In the genomic region with DNA sequence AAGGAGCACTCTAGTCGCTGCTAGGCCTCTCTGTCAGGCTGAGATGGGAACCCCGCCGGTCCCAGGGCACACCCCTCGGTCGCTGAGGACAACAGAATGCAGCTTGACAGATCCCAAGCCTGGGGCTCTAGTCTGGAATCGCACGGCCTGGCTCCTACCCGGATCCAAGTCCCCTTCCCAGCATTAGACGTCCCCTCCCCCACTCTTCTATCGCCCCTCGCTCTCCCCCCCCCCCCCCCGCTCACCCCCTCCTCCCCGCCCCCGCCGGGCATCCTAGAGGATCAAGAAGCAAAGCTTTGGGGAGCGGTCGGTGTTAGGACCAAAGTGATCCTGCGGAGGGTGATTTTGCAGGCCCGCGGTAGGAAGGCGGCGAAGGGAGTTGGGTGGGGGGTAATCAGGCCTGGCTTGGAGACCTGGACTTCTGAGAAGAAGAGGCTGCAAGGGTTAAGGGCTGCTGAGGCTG, we compare ENCODE assay signal across 9 mouse cellular contexts. TPM values are rescaled to one million over a fixed set of nuclear protein-coding genes. Genes with fewer than 3 reads are reported as not detected.
A peak's percentile ranks its signal among the peaks of the same experiment; 100 is the strongest.
DNase-seq lines count a peak whose midpoint lies in the region; ATAC-seq and TF ChIP-seq lines count a peak whose summit lies in the region.
"Had no signal": no experiment of that assay in that cellular context is flagged by ENCODE, and none has a peak within 500 bp of the region (broad histone marks: within the 10 kb centered on the region; RNA-seq: fewer than 3 reads in every experiment).

No protein-coding gene starts in this region.

- peaks cover 65% of the 10 kb centered on the region for H3K27me3 ChIP-seq in megakaryocyte, embryonic 14.5 days (replicated peaks)
- no peaks in the 10 kb centered on the region for H3K27me3 ChIP-seq in forebrain, postnatal 0 days (ENCODE audit: insufficient read depth, low read length)
- H3K27me3 ChIP-seq in midbrain, postnatal 0 days (ENCODE audit: insufficient read depth, low read length) = no peaks in the 10 kb centered on the region

- 4% methylated on average over 16 of the region's 22 CpGs for WGBS in forebrain, postnatal 0 days
- 0% methylated on average over 12 of the region's 22 CpGs for WGBS in midbrain, postnatal 0 days

- H3K4me1 ChIP-seq in megakaryocyte, embryonic 14.5 days = peaks cover 18% of the 10 kb centered on the region
- H3K4me1 ChIP-seq in forebrain, postnatal 0 days (ENCODE audit: insufficient read depth) = peaks cover 10% of the 10 kb centered on the region
- peaks cover 11% of the 10 kb centered on the region for H3K4me1 ChIP-seq in midbrain, postnatal 0 days (ENCODE audit: insufficient read depth, low read length)

- peak; percentile 64 to 67 for DNase-seq in cerebellum, adult 18-20 months
- DNase-seq in forebrain, postnatal 0 days = no peak
- peak; percentile 25 to 49 for DNase-seq in kidney, postnatal 4 days
- DNase-seq in midbrain, postnatal 0 days (ENCODE audit: low spot score) = peak; percentile 54
- DNase-seq in thymus, postnatal 36 days = no peak
- DNase-seq in right cerebral cortex, postnatal 36 days (ENCODE audit: low spot score in 2 of 2) = no peak

- peaks cover 8% of the 10 kb centered on the region for H3K9me3 ChIP-seq in megakaryocyte, embryonic 14.5 days
- H3K9me3 ChIP-seq in forebrain, postnatal 0 days (ENCODE audit: low read length) = no peaks in the 10 kb centered on the region
- no peaks in the 10 kb centered on the region for H3K9me3 ChIP-seq in midbrain, postnatal 0 days (ENCODE audit: low read length)

- no peak for TF ChIP-seq CTCF in forebrain, postnatal 0 days (IDR thresholded peaks at IDR 0.05; ENCODE audit: low read depth)
- no peak for TF ChIP-seq CTCF in midbrain, postnatal 0 days (IDR thresholded peaks at IDR 0.05)

- peak overlapping the region; percentile 95 for H3K9ac ChIP-seq in forebrain, postnatal 0 days
- peak overlapping the region; percentile 91 for H3K9ac ChIP-seq in midbrain, postnatal 0 days (replicated peaks; ENCODE audit: low read length, poor library complexity, severe bottlenecking)

- peak overlapping the region; percentile 66 for H3K4me2 ChIP-seq in forebrain, postnatal 0 days (ENCODE audit: low read depth)
- peak overlapping the region; percentile 68 for H3K4me2 ChIP-seq in midbrain, postnatal 0 days (ENCODE audit: low read depth, low read length, poor library complexity, severe bottlenecking)

- no peak for ATAC-seq in megakaryocyte, adult 5-6 weeks (ENCODE audit: poor library complexity, severe bottlenecking)
- ATAC-seq in forebrain, postnatal 0 days = peak; percentile 51
- ATAC-seq in midbrain, postnatal 0 days (ENCODE audit: low FRiP score) = peak; percentile 61

- no peaks in the 10 kb centered on the region for H3K36me3 ChIP-seq in megakaryocyte, embryonic 14.5 days (replicated peaks; ENCODE audit: low read length)
- no peaks in the 10 kb centered on the region for H3K36me3 ChIP-seq in forebrain, postnatal 0 days (ENCODE audit: insufficient read depth)
- no peaks in the 10 kb centered on the region for H3K36me3 ChIP-seq in midbrain, postnatal 0 days (ENCODE audit: insufficient read depth, low read length)

- peak overlapping the region; percentile 97 for H3K4me3 ChIP-seq in megakaryocyte, embryonic 14.5 days (replicated peaks)
- peak overlapping the region; percentile 84 for H3K4me3 ChIP-seq in forebrain, postnatal 0 days (ENCODE audit: low read depth, low read length)
- H3K4me3 ChIP-seq in midbrain, postnatal 0 days (ENCODE audit: low read depth, low read length) = peak overlapping the region; percentile 66

- peak overlapping the region; percentile 97 for H3K27ac ChIP-seq in forebrain, postnatal 0 days (ENCODE audit: low read depth, low read length)
- peak overlapping the region; percentile 98 for H3K27ac ChIP-seq in midbrain, postnatal 0 days (ENCODE audit: low read depth, low read length)

RNA-seq across cellular contexts. Expression of a gene that starts 0.8 kb away (rescaled TPM):
- polyA plus RNA-seq in megakaryocyte, embryonic 14.5 days (2012; ENCODE audit: insufficient read depth, low replicate concordance) = 4.3 and 6.3 TPM in 2 replicates
- total RNA-seq in megakaryocyte, adult 5-6 weeks (2015) = 1.6 and 1.9 TPM in 2 replicates
- total RNA-seq in megakaryocyte, adult 5-6 weeks (2017) = 3.7 and 9.5 TPM in 2 replicates
- total RNA-seq in forebrain, postnatal 0 days (2014; rRNA removed) = 451 and 455 TPM in 2 replicates
- polyA plus RNA-seq in forebrain, postnatal 0 days (2015; fragmentation: Nextera tagmentation; extraction: Ambion mirVana) = 329 and 350 TPM in 2 replicates
- total RNA-seq in midbrain, postnatal 0 days (2014; rRNA removed) = 391 and 571 TPM in 2 replicates
- polyA plus RNA-seq in midbrain, postnatal 0 days (2015; fragmentation: Nextera tagmentation; extraction: Ambion mirVana) = 341 and 372 TPM in 2 replicates

RNA-seq across cellular contexts. Expression of a gene that starts 19.3 kb away (rescaled TPM):
- polyA plus RNA-seq in megakaryocyte, embryonic 14.5 days (2012; ENCODE audit: insufficient read depth, low replicate concordance) = not detected in 2 replicates
- total RNA-seq in megakaryocyte, adult 5-6 weeks (2015) = not detected in 2 replicates
- 0.29 TPM in 1 of 2 replicates, not detected in the other for total RNA-seq in megakaryocyte, adult 5-6 weeks (2017)
- not detected in 2 replicates for total RNA-seq in forebrain, postnatal 0 days (2014; rRNA removed)
- polyA plus RNA-seq in forebrain, postnatal 0 days (2015; fragmentation: Nextera tagmentation; extraction: Ambion mirVana) = 0.17 and 0.21 TPM in 2 replicates
- total RNA-seq in midbrain, postnatal 0 days (2014; rRNA removed) = not detected in 2 replicates
- 0.20 TPM in 1 of 2 replicates, not detected in the other for polyA plus RNA-seq in midbrain, postnatal 0 days (2015; fragmentation: Nextera tagmentation; extraction: Ambion mirVana)
- total RNA-seq: neutrophil, adult 5-6 weeks had no signal

RNA-seq across cellular contexts. Expression of a gene that starts 26.5 kb away (rescaled TPM):
- 33.2 and 48.4 TPM in 2 replicates for polyA plus RNA-seq in megakaryocyte, embryonic 14.5 days (2012; ENCODE audit: insufficient read depth, low replicate concordance)
- total RNA-seq in megakaryocyte, adult 5-6 weeks (2015) = 25.8 and 26.1 TPM in 2 replicates
- 24.7 and 33.3 TPM in 2 replicates for total RNA-seq in megakaryocyte, adult 5-6 weeks (2017)
- total RNA-seq in forebrain, postnatal 0 days (2014; rRNA removed) = 100 and 124 TPM in 2 replicates
- 88.8 and 100 TPM in 2 replicates for polyA plus RNA-seq in forebrain, postnatal 0 days (2015; fragmentation: Nextera tagmentation; extraction: Ambion mirVana)
- 162 and 182 TPM in 2 replicates for total RNA-seq in midbrain, postnatal 0 days (2014; rRNA removed)
- polyA plus RNA-seq in midbrain, postnatal 0 days (2015; fragmentation: Nextera tagmentation; extraction: Ambion mirVana) = 115 and 127 TPM in 2 replicates

RNA-seq across cellular contexts. Expression of a gene that starts 52.7 kb away (rescaled TPM):
- polyA plus RNA-seq in megakaryocyte, embryonic 14.5 days (2012; ENCODE audit: insufficient read depth, low replicate concordance) = 5.4 and 7.3 TPM in 2 replicates
- total RNA-seq in megakaryocyte, adult 5-6 weeks (2015) = 14.8 and 19.7 TPM in 2 replicates
- total RNA-seq in megakaryocyte, adult 5-6 weeks (2017) = 10.9 and 15.3 TPM in 2 replicates
- 142 and 160 TPM in 2 replicates for total RNA-seq in forebrain, postnatal 0 days (2014; rRNA removed)
- polyA plus RNA-seq in forebrain, postnatal 0 days (2015; fragmentation: Nextera tagmentation; extraction: Ambion mirVana) = 70.5 and 93.0 TPM in 2 replicates
- 164 and 171 TPM in 2 replicates for total RNA-seq in midbrain, postnatal 0 days (2014; rRNA removed)
- polyA plus RNA-seq in midbrain, postnatal 0 days (2015; fragmentation: Nextera tagmentation; extraction: Ambion mirVana) = 108 and 109 TPM in 2 replicates

RNA-seq across cellular contexts. Expression of a gene that starts 59.2 kb away (rescaled TPM):
- 588 and 794 TPM in 2 replicates for polyA plus RNA-seq in megakaryocyte, embryonic 14.5 days (2012; ENCODE audit: insufficient read depth, low replicate concordance)
- 77.3 and 105 TPM in 2 replicates for total RNA-seq in megakaryocyte, adult 5-6 weeks (2015)
- 85.4 and 91.6 TPM in 2 replicates for total RNA-seq in megakaryocyte, adult 5-6 weeks (2017)
- total RNA-seq in forebrain, postnatal 0 days (2014; rRNA removed) = 49.8 and 65.6 TPM in 2 replicates
- polyA plus RNA-seq in forebrain, postnatal 0 days (2015; fragmentation: Nextera tagmentation; extraction: Ambion mirVana) = 160 and 167 TPM in 2 replicates
- 36.4 and 107 TPM in 2 replicates for total RNA-seq in midbrain, postnatal 0 days (2014; rRNA removed)
- polyA plus RNA-seq in midbrain, postnatal 0 days (2015; fragmentation: Nextera tagmentation; extraction: Ambion mirVana) = 170 and 179 TPM in 2 replicates

Comparison
In these comparisons a context has a peak if more than half of its experiments do, and no peak if none do; other contexts are left out.
1. DNase-seq: peak in cerebellum, adult 18-20 months (2 of 2), kidney, postnatal 4 days (2 of 2) and midbrain, postnatal 0 days (single experiment); none in forebrain, postnatal 0 days (single experiment), thymus, postnatal 36 days (0 of 2) and right cerebral cortex, postnatal 36 days (0 of 2).
2. RNA of a gene that starts 0.8 kb away (total RNA-seq): 391 to 571 TPM in midbrain, postnatal 0 days and 451 to 455 TPM in forebrain, postnatal 0 days; 1.6 to 9.5 TPM in megakaryocyte, adult 5-6 weeks; every median in the first group is over 10 times any median in the second.
3. Peak in every context shown above with its lines, with median percentiles within 50 percentile points of each other: H3K4me3 ChIP-seq.